Mouse (Mus musculus) T-helper 17 cell (primary cell): Measurements from ENCODE around the gene Ndufs6.

ENCODE experiments used
- in situ Hi-C, 2 experiments: fragments of 300-600 bp; cut with MboI, MseI; formaldehyde crosslinking; loops; 1 replicate in 1 of 2; 2 replicates in 1 of 2; pipeline ENCODE4 v1.15.1; 2025; ENCODE audit warnings: high pct_unique_total_duplicates in 2 of 2

Ndufs6 gene

DNA sequence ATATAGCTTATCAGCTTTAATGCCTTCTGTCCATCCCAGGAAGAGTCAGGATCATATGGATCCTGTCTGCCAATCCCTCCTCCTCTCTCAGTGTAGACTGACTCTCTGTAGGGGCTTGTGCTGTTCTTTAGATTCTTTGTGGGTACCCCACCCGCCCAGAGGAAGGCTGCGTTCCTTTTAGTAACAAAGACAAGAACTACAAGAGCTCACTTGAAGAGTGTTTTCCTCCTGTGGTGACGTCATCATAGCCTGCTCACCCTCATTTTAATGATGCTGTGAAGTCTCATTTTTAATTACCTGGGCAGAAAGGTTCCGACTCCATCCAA, 22.3 kb downstream of the Ndufs6 start:
- in situ Hi-C loops: no loop called here

- in situ Hi-C loops: no loop called here
These were observed 22.8 kb downstream of the Ndufs6 start for GRCm38 (mm10) chr13:73305398-73306084.

DNA sequence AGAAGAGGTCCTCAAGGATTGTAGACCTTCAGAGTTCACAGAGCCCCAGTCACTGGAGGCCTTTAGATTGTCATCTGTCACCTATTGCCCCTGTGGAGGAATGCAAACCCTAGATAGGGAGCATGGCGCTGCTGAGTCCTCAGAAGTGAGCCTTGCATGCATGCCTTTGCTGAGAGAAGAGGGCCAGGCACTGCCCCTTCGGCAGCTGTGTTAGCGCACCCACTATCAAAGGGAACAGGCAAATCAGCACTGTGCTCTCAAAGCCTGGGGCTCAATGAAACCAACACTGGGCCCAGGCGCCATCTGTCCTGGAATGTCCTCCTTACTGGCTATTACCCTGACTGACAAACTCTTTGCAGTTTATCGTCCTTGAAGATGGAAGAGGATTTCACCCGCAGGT, 23.6 kb downstream of the Ndufs6 start:
- in situ Hi-C loops: no loop called here

- in situ Hi-C loops: no loop called here
These were observed 29.0 kb downstream of the Ndufs6 start for GRCm38 (mm10) chr13:73299322-73299721.

GRCm38 (mm10) chr13:73298717-73299116, 29.6 kb downstream of the Ndufs6 start:
- in situ Hi-C loops: no loop called here

DNA sequence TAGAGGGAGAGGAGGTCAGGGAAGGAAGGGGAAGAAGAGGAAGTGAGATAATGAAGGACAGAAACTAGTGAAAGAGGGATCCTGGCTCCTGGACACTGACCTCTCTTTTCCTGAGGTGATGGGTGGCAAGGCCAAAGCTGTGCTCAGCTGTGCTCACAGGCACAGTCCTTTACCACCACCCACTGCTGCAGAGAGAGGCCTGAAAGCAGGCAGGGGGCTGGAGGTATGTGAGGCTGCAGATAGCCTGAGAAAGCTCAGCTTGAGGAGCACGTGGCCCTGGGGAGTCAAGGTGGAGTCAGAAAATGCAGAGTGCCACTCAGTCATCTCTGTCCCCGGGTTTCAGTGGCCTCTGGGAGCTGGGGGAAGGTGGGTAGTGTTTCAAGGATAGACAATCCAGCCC, 37.2 kb downstream of the Ndufs6 start:
- in situ Hi-C loops: no loop called here

- in situ Hi-C loops: no loop called here
These were observed 38.1 kb downstream of the Ndufs6 start for GRCm38 (mm10) chr13:73290206-73290605.

GRCm38 (mm10) chr13:73283534-73283933, 44.8 kb downstream of the Ndufs6 start:
- in situ Hi-C loops: no loop called here

- in situ Hi-C loops: no loop called here
These were observed 45.9 kb downstream of the Ndufs6 start for GRCm38 (mm10) chr13:73282407-73282806.

DNA sequence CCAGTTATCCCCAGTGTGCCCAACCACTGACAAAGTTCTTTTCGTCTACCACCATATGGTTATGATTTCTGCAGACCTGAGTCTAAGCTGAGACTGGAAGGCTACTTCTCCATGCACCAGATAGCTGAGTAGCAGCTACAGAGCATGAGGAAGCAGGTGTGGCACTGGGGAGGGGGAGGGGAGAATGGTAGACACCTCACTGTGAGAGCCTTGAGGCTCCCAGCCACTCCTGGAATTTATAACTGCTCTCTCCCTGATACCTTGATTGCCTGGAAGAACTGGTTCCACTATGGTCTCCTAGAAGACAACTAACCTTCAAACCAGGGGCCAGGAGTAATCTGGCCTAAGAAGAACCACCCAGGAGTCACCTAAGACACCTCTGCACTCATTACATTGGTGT, 49.1 kb downstream of the Ndufs6 start:
- in situ Hi-C loops: no loop called here

DNA sequence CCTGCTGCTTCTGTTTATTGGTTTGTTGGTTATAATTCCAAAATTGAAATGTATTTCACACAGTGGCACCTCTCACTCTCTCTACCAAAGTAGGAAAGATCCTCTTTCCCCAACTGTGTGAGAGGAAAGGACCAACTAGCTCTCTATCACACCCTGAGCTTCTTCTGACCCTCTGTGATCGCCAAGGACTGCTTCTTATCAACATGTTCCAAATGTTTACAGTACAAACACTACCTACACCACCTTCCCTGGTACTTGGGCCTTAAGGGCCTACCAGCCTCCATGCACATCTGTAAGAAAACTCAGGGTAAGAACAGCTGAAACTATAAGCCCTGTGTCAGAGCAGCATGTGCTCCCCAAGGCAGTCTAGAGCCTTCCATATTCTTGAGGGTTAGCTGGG, 50.5 kb downstream of the Ndufs6 start:
- in situ Hi-C loops: no loop called here

DNA sequence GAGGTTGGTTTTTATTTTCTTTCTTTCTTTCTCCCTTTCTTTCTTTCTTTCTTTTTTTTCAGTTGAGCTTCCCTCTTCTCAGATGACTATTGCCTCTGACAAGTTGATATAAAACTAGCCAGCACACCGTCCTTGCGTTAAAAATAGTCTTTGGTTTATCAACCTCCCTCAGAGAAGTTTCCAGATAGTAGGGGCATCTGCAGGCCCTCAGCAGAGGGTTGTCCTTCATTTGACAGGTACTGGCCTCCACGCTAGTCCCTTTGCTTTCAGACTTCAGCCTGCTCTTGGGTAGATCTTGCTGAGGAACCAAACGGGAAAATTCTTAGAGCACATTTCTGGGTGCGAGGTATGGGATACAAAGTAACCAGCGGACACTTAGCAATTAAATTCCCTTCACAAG, 51.0 kb downstream of the Ndufs6 start:
- in situ Hi-C loops: no loop called here

DNA sequence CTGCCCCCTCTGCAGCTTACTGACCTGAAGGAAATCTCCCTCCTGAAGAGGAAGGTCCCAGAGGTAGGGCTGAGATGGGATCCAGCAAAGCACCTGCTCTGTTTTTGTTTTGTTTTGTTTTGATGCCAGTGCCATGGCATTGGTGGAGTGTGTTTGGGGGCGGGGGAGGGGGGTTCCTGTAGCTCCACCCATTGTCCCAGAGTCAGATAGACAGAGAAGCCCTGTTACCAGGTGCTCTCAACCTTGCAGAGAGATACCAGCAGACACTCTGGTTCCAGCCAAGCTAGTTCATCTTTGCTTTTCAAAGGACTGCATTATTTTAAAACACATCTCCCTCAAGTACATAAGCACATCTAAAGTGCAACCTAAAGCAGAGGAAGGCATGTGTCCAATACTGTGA, 54.8 kb downstream of the Ndufs6 start:
- in situ Hi-C loops: no loop called here

DNA sequence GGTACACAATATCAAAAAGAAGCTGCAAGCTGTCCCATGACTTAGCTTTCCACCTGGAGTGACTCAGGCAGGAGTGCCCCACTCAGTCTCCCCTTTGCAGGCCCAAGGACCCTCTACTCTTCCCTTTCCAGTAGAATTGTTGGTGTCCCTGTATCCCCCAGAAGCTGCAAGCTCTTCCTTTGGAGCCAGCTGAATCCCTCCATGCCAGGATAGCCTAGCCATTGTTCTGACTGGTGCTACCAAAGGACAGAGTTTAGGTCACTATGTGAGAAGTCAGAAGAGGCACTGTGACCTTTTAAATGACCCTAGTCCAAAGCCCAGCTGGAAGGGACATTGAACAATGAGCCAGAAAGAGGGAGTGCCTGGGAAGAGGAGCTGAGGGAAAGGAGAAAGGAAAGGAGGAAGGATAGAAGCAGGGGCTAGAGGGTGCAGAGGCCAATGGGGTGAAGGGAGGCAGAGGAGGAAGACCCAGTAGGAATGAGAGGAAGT, 55.5 kb downstream of the Ndufs6 start:
- in situ Hi-C loops: no loop called here

- in situ Hi-C loops: no loop called here
These were observed 56.8 kb downstream of the Ndufs6 start for GRCm38 (mm10) chr13:73271336-73272242.

DNA sequence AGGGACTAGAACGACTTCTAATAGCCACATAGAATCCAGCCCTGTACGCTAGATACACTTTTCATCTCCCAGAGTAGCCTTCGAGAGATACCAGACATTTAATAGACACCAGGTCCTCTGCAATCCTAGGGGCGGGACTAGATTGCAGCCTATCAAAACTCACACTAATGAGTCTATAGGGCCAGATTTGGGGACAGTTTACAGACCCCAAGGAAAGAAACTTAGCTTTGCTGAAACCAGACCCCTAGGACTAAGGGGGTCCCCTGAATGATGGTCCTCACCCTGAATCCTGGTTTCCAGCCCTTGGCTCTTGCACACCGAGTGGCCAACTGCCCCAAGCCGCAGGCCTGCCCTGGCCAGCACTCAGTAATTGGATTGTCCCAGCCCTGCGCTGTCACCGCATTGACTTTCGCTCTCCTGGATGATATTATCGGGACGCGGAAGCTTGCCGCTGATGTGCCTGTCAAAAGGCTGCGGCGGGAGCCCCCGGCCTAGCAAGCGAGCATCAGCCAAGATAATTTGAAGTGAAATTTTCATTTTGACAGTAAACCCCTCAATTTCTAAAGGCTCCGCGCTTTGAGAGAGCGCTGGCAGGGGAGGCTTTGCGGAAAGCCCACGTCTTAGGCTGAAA, 57.8 kb downstream of the Ndufs6 start:
- in situ Hi-C loops: no loop called here

GRCm38 (mm10) chr13:73269891-73270290, 58.5 kb downstream of the Ndufs6 start:
- in situ Hi-C loops: no loop called here
